Mouse (Mus musculus): Measurements from ENCODE around the gene Fcer1a. TPM values are rescaled to one million over a fixed set of nuclear protein-coding genes. Genes with fewer than 3 reads are reported as not detected.

Fcer1a gene
- polyA plus RNA-seq, 1 experiment from 2014 or later: not detected

DNA sequence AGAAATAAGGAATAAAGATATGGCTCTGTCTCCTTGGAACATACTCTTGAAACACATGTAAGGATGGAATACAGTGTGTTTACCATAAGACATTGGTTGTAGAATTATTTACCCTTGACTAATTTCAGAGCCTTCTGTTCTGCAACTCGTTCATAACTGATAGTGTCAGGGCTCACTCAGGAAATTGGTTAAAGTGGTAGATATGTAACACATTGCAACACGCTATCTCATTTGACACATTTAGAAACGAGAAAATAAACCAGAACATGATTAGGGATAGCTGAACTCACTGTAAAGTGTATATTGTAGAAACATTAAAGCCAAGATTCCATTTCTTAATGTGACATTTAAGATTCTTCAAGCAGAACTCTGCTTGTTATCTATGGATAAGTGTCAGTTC lies 35.0 kb downstream of the Fcer1a start:
- no peaks in the 10 kb centered on the region for H3K4me1 ChIP-seq (ENCODE audit: control insufficient read depth in 2 of 2, insufficient read depth in 2 of 2, low read length in 2 of 2)
- no peak for ATAC-seq (ENCODE audit: insufficient number of reproducible peaks, insufficient read depth, low FRiP score, low read depth)
- WGBS: 37% methylated on average over 3 of the region's 3 CpGs
- H3K9me3 ChIP-seq (ENCODE audit: control insufficient read depth, low read length): no peaks in the 10 kb centered on the region
- no peak overlapping the region for H3K4me2 ChIP-seq (ENCODE audit: low read length)
- no peaks in the 10 kb centered on the region for H3K27me3 ChIP-seq (ENCODE audit: control insufficient read depth, insufficient read depth, low read length)
- H3K27ac ChIP-seq (replicated peaks in 1 of 2; ENCODE audit: control insufficient read depth in 1 of 2, insufficient read depth in 1 of 2, low read depth in 2 of 2, low read length in 2 of 2): no peak overlapping the region
- no peaks in the 10 kb centered on the region for H3K36me3 ChIP-seq (ENCODE audit: control insufficient read depth, insufficient read depth, low read length)
- no peak overlapping the region for H3K4me3 ChIP-seq (ENCODE audit: control insufficient read depth in 1 of 2, insufficient read depth in 1 of 2, low read depth in 1 of 2, low read length in 2 of 2)
- no peak overlapping the region for H3K9ac ChIP-seq (ENCODE audit: low read length)

DNA sequence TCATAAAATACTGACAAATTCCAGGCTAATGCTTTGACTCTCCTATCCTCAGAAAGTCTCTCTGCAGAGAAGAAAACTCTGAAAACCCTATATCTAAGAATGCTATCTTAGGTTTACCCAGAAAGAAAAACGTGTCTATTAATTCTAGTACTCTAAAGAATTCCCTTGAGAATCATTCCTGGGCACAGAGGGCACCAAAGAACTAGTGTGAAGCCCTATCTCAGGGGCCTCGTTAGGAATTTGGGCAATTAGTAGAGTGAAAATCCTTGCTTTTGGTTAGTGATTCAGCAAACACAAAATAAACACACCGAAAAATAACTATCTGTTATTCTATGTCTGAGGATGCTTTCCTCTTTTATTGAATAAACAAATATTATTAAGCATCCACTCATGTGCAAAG lies 36.5 kb downstream of the Fcer1a start, which contains the start of gene Olfr1406:
Gene Olfr1406 (minus strand): TSS at position 101 of the 400 bp plus-strand sequence.
- H3K4me1 ChIP-seq (ENCODE audit: control insufficient read depth in 2 of 2, insufficient read depth in 2 of 2, low read length in 2 of 2): no peaks in the 10 kb centered on the region
- no peak for ATAC-seq (ENCODE audit: insufficient number of reproducible peaks, insufficient read depth, low FRiP score, low read depth)
- no peak within 1 kb of the TSS for H3K4me2 ChIP-seq (ENCODE audit: low read length)
- no peak within 1 kb of the TSS for H3K4me3 ChIP-seq (ENCODE audit: control insufficient read depth in 1 of 2, insufficient read depth in 1 of 2, low read depth in 1 of 2, low read length in 2 of 2)
- WGBS: 43% methylated on average over 3 of the region's 3 CpGs
- no peak within 1 kb of the TSS for H3K9ac ChIP-seq (ENCODE audit: low read length)
- H3K36me3 ChIP-seq (ENCODE audit: control insufficient read depth, insufficient read depth, low read length): no peaks in the 10 kb centered on the region
- no peaks in the 10 kb centered on the region for H3K27me3 ChIP-seq (ENCODE audit: control insufficient read depth, insufficient read depth, low read length)
- no peaks in the 10 kb centered on the region for H3K9me3 ChIP-seq (ENCODE audit: control insufficient read depth, low read length)
- no peak within 1 kb of the TSS for H3K27ac ChIP-seq (replicated peaks in 1 of 2; ENCODE audit: control insufficient read depth in 1 of 2, insufficient read depth in 1 of 2, low read depth in 2 of 2, low read length in 2 of 2)

DNA sequence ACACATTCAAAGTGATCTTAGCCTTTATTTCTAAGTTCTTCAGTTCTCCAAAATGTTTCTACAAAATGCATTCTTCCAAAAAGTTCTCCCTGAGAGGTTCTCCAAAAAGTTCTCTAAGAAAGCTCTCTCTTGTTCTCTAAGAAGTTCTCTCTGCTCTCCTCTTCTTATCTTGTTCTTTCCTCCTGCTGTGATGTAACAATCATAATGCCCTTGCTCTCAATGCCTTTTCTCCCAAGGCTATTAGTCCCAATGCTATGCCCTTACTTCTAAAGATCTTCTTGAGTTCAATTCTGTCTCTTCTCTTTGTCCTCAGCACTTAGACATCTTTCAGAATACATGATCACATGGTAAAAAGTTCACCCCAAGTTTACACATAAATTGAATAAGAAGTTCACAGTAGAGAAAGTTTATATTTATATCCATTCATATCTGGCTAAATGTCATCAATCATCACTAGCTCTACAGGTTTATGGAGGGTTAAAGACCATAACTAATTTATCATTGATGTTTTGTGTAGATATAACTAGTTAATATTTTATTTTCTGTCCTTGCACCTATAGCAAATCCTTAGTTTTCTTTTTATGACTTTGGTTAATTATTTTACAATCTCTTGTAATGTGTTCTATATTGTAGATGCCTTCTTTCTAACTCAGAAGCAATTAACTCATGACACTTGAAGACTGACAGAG lies 52.7 kb downstream of the Fcer1a start:
- Histone ChIP-seq H3K27ac (replicated peaks in 1 of 2; ENCODE audit: control insufficient read depth in 1 of 2, insufficient read depth in 1 of 2, low read depth in 2 of 2, low read length in 2 of 2) (no peak overlapping the region), H3K36me3 (ENCODE audit: control insufficient read depth, insufficient read depth, low read length) (no peaks in the 10 kb centered on the region), H3K4me1 (ENCODE audit: control insufficient read depth in 2 of 2, insufficient read depth in 2 of 2, low read length in 2 of 2) (no peaks in the 10 kb centered on the region), H3K9me3 (ENCODE audit: control insufficient read depth, low read length) (no peaks in the 10 kb centered on the region), H3K4me2 (ENCODE audit: low read length) (no peak overlapping the region), H3K27me3 (ENCODE audit: control insufficient read depth, insufficient read depth, low read length) (no peaks in the 10 kb centered on the region), H3K4me3 (ENCODE audit: control insufficient read depth in 1 of 2, insufficient read depth in 1 of 2, low read depth in 1 of 2, low read length in 2 of 2) (no peak overlapping the region), H3K9ac (ENCODE audit: low read length) (no peak overlapping the region)
- no peak for ATAC-seq (ENCODE audit: insufficient number of reproducible peaks, insufficient read depth, low FRiP score, low read depth)

Other genes starting within 250 kb of the Fcer1a start
- not detected in 2 replicates for gene Olfr1408, start 89.8 kb downstream of the Fcer1a start, polyA plus RNA-seq (2014; fragmentation: Nextera tagmentation; extraction: Ambion mirVana)
- gene Olfr1406, start 36.6 kb downstream of the Fcer1a start, polyA plus RNA-seq (2014; fragmentation: Nextera tagmentation; extraction: Ambion mirVana): not detected in 2 replicates
- not detected in 2 replicates for gene Olfr218, start 29.4 kb downstream of the Fcer1a start, polyA plus RNA-seq (2014; fragmentation: Nextera tagmentation; extraction: Ambion mirVana)
- gene Olfr1404, start 14.8 kb downstream of the Fcer1a start, polyA plus RNA-seq (2014; fragmentation: Nextera tagmentation; extraction: Ambion mirVana): not detected in 2 replicates
- gene Olfr418, start 38.8 kb upstream of the Fcer1a start, polyA plus RNA-seq (2014; fragmentation: Nextera tagmentation; extraction: Ambion mirVana): not detected in 2 replicates
- not detected in 2 replicates for gene Mptx2, start 50.6 kb upstream of the Fcer1a start, polyA plus RNA-seq (2014; fragmentation: Nextera tagmentation; extraction: Ambion mirVana)
- gene Ackr1, start 106.5 kb upstream of the Fcer1a start, polyA plus RNA-seq (2014; fragmentation: Nextera tagmentation; extraction: Ambion mirVana): 0.45 and 0.96 TPM in 2 replicates
- 2.2 and 2.5 TPM in 2 replicates for gene Aim2, start 123.7 kb upstream of the Fcer1a start, polyA plus RNA-seq (2014; fragmentation: Nextera tagmentation; extraction: Ambion mirVana)
- 1.0 and 1.1 TPM in 2 replicates for gene Cadm3, start 140.5 kb upstream of the Fcer1a start, polyA plus RNA-seq (2014; fragmentation: Nextera tagmentation; extraction: Ambion mirVana)

Measured in heart, embryonic 14.5 days (tissue).